Mouse (Mus musculus) heart, adult 8-10 months (tissue): ENCODE data around the gene Slc12a7. TPM values are rescaled to one million over a fixed set of nuclear protein-coding genes. Genes with fewer than 3 reads are reported as not detected.

Experiments used
- DNase-seq: peaks from one replicate; pipeline ENCODE4 v3.0.0; 2022; ENCODE audit warnings: low spot score
- total RNA-seq, 4 experiments: library from RNA; stranded (reverse); gene quantifications; 2 replicates each; pipeline ENCODE4 v1.2.4; 2022

The Slc12a7 gene
- total RNA-seq, 4 experiments from 2014 or later: 207 to 245 (median 212) TPM

DNA sequence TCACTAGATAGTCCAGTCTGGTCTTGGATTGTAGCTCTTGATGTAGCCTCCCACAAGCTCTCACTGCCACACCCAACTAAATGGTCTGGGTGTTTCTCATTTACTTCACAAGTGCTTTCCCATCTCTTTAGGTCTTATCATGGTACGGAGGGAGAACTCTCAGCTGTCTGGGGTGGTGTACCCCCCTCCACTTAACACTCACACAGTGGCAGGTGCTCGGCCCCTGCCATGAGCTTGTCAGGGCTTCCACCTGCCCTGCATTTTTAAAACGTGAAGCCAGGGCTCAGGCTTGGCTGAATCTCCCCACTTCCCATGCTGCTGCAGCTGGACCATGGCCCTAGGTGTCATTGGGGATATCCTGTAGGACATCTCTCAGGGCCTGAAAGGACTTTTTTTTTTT, 86.0 kb downstream of the Slc12a7 start:
- DNase-seq: no peak

DNA sequence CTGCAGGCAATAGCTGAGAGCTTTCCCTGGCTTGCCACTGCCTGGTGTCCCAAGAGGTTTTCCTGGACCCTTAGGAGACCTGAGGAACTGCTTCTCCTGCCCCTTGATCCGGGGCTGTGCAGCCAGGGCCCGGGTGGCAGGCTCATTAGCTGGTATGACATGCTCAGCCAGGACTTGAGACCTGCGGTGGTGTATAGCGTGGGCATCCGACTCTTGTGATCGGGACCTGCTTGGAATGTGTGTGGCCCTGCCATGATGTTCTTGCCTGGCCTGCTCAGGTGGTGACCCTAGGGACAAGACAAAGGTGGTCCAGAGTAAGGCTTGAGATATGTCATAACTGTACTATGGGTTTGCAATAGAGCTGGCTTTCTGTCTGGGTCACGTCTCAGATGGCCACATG, 88.4 kb downstream of the Slc12a7 start:
- DNase-seq: no peak

DNA sequence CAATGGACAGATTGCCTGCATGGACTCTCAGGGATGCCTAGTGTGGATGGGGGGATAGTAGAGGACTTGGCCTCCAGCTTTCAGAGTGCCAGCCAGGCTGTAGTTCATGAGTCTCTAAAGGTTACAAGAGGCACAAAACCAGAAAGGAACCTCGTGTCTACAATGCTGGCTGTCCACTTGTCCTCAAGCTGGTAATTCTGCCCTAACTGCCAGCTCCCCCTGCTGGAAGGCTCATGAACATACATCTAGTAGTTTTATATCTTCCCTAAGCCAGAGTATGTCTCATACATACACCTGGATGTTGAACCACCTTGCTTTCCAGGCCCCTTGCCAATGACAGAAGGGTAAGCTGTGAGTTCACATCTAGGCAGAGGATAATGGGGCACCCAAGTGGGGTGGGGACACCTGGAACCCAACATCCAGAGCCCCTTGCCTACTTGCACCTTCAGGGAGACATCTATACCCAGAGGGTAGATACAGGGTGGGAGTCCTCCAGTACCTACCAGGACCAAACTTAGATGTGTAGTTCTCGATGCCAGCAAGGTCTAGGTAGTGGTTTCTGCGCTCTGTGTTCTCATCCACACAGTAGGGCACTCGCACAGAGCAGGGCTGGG, 89.4 kb downstream of the Slc12a7 start:
- DNase-seq: peak; percentile 69

- DNase-seq: no peak
Observed at GRCm38 (mm10) chr13:73823711-73824110, 90.8 kb downstream of the Slc12a7 start.

DNA sequence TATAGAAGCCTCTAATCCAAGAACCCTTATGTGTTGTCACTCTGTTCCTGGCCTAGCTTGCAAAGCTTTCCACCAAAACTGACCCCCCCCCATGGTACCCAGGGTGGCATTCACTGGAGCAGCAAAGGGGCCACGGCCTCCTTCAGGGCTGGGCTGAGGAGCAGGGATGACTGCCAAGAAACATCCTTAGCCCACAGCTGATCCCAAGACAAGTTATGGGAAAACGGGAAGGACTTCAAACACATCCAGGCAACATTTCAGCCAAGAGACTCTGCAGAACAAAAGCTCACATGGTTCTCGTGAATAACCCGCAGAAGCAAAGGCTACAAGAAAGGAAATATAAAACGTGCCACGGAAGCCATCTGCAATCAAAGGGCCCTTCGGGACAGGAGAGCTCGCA, 94.3 kb downstream of the Slc12a7 start:
- no peak for DNase-seq

DNA sequence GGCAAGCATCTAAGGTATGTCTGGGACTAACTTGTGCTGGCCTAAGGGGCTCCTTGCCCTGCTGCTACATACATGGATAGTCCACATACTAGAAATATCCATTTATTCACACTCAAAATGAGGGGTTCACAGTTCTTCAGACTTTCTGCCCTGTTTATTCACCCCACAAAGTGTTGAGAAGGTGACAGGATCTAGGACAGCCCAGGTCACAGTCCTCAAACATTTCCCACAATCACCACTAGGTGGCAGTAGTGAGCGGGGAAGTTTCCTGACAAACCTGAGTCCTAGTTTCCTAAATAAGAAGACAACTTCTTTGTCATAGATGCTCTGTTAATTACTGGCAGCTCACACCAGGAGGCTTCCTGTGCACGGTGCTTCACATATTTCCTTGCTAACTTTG, 98.6 kb downstream of the Slc12a7 start:
- peak; percentile 63 for DNase-seq

- no peak for DNase-seq
Observed at GRCm38 (mm10) chr13:73833809-73834208, 100.9 kb downstream of the Slc12a7 start.

GRCm38 (mm10) chr13:73835791-73836190, 102.9 kb downstream of the Slc12a7 start:
- no peak for DNase-seq

GRCm38 (mm10) chr13:73836491-73836890, 103.6 kb downstream of the Slc12a7 start:
- peak; percentile 16 for DNase-seq

- DNase-seq: no peak
Observed at GRCm38 (mm10) chr13:73837708-73838107, 104.8 kb downstream of the Slc12a7 start.

DNA sequence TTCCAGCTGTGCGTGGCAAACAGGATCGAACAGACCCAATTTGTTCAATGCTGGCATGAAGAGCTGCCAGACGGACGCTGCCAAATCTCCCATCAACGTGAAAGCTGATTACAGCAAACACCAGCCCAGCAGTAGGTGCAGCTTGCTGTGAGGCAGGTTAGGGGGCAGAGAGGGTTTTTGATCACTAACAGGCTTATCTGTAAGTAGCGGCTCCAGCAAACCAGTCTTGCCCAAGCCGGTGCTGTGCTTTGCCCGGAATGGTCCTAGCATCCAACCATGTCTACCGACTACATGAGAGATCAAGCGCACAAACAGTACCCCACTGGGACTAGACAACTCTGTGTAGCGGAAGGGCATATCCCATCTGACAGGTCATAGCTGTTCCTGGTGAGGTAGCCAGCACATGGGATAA, 106.2 kb downstream of the Slc12a7 start:
- no peak for DNase-seq

GRCm38 (mm10) chr13:73839740-73840139, 106.8 kb downstream of the Slc12a7 start:
- DNase-seq: no peak

GRCm38 (mm10) chr13:73842696-73843095, 109.8 kb downstream of the Slc12a7 start:
- no peak for DNase-seq

- DNase-seq: no peak
Observed at GRCm38 (mm10) chr13:73846589-73847464, 113.9 kb downstream of the Slc12a7 start.

DNA sequence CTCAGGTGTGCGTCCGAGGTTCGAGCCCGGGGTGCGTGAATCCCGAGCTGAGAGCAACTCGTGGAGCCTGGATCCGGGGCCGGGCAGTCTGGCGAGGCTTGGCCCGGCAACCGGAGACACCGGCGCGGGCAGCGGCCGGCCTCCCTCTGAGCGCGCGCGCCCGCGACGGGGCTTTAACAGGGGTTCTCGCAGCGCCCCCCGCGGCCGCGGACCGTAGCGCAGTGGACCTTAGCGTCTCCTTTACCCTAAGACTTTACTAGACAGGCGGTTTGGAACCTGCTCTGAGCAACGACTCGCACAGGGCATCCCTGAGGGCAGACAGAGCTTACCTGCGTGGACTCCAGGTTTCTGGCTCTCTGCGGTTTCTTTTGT, 114.6 kb downstream of the Slc12a7 start, which contains the start of gene Nkd2:
Nkd2 (minus strand) TSS at position 167 of the 372 bp plus-strand sequence.
- DNase-seq: peak; percentile 74

Other genes with a start within 250 kb of the Slc12a7 start
- not detected for gene Slc6a3, start 196.3 kb upstream of the Slc12a7 start, total RNA-seq
- 10 to 100 TPM; 58.9 to 76.0 (median 68.1) TPM for gene Clptm1l, start 129.1 kb upstream of the Slc12a7 start, total RNA-seq
- under 1 TPM in 3 of 4 experiments, not detected in 1; 0.08 to 0.28 (median 0.11) TPM for gene Tert, start 106.2 kb upstream of the Slc12a7 start, total RNA-seq
- gene Slc6a18, start 55.1 kb upstream of the Slc12a7 start, total RNA-seq: not detected
- not detected for gene Slc6a19, start 28.2 kb upstream of the Slc12a7 start, total RNA-seq
- 1 to 10 TPM in 3 of 4 experiments, under 1 TPM in 1; 0.75 to 1.9 (median 1.2) TPM for gene Nkd2, start 114.5 kb downstream of the Slc12a7 start, total RNA-seq
- gene Trip13, start 204.7 kb downstream of the Slc12a7 start, total RNA-seq: under 1 TPM; 0.16 to 0.89 (median 0.20) TPM
- 10 to 100 TPM; 16.8 to 22.5 (median 20.7) TPM for gene Brd9, start 204.7 kb downstream of the Slc12a7 start, total RNA-seq
- gene Zdhhc11, start 230.8 kb downstream of the Slc12a7 start, total RNA-seq: not detected